Mouse (Mus musculus): ENCODE measurements around the gene Tshr.

DNA sequence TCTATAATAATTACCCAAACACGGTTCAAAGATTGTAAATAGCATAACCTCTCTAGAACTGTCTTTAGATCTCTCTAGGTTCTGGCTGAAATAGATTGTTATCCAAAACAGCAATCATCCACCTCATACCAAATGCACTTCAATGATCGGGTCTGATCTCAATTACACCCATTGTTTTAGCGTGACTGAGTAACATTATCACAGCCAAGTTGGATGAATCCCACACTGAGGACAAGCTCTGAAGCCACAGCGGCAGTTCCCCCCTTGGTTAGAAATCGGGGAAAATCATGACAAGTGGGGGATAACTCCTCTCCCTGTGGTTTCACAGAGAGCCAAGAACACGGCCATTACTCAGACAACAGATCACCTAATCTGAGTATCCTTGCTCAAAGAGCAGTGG is 129.6 kb downstream of the Tshr start:
- TF ChIP-seq CTCF (IDR thresholded peaks at IDR 0.05; ENCODE audit: low read depth): no peak
- no peak for TF ChIP-seq EP300 (IDR thresholded peaks at IDR 0.05; ENCODE audit: low read depth)
